Mouse (Mus musculus) liver, embryonic 14 days (tissue): ENCODE results near the gene Olfr372. TPM values are rescaled to one million over a fixed set of nuclear protein-coding genes. Genes with fewer than 3 reads are reported as not detected.

Source experiments
- polyA plus RNA-seq: library from polyadenylated mRNA; depleted of rRNA; stranded (reverse); fragments of >200 nt; gene quantifications from 2 replicates; pipeline ENCODE4 v1.2.3, GENCODE M21; 2012; rRNA removed

Gene Olfr372
- not detected in 2 replicates for polyA plus RNA-seq

GRCm38 (mm10) chr8:72040918-72041317, at the start of gene Olfr372:
Olfr372 (plus strand) TSS chr8:72041218.

GRCm38 (mm10) chr8:72009473-72009872, 31.5 kb upstream of the Olfr372 start, which contains the start of gene Cyp4f18:
Cyp4f18 (minus strand) TSS chr8:72009626.

DNA sequence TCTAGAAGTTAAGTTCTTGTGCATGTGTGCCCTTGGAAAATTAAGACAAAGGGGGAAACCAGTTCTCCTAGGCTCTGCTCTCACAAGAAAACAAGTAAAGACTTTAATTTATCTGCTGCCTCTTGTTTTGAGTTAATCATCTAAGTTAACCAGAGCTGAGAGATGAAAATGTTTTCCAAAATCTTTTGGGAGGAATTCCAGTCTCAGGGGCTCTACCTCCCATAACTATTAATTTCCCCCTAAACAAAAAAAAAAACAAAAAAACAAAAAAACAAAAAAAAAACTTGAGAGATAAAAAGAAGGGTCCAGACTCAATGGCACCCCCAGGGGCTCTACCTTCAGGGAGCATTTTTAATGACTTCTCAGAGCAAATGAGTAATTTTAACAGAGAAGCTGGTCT, 41.9 kb downstream of the Olfr372 start, which contains the start of gene Olfr373:
TSS of gene Olfr373 (plus strand) at position 301 of the 400 bp plus-strand sequence.

GRCm38 (mm10) chr8:72106740-72107139, 65.7 kb downstream of the Olfr372 start, which contains the start of gene Olfr374:
Olfr374 (plus strand) TSS chr8:72107040.

Other genes starting within 250 kb of the Olfr372 start
- 0.40 and 0.55 TPM in 2 replicates for gene Zfp709, start 159.2 kb upstream of the Olfr372 start, polyA plus RNA-seq
- 0.53 and 0.68 TPM in 2 replicates for gene Zfp882, start 132.6 kb upstream of the Olfr372 start, polyA plus RNA-seq
- 5.6 and 6.4 TPM in 2 replicates for gene Zfp617, start 132.6 kb upstream of the Olfr372 start, polyA plus RNA-seq
- 8.4 and 9.4 TPM in 2 replicates for gene Zfp961, start 90.2 kb upstream of the Olfr372 start, polyA plus RNA-seq
- 0.83 and 1.2 TPM in 2 replicates for gene Cyp4f18, start 31.6 kb upstream of the Olfr372 start, polyA plus RNA-seq
- gene Olfr373, start 42.0 kb downstream of the Olfr372 start, polyA plus RNA-seq = not detected in 2 replicates
- not detected in 2 replicates for gene Olfr374, start 65.8 kb downstream of the Olfr372 start, polyA plus RNA-seq
- 54.5 and 55.8 TPM in 2 replicates for gene Tpm4, start 93.8 kb downstream of the Olfr372 start, polyA plus RNA-seq
- gene Rab8a, start 120.0 kb downstream of the Olfr372 start, polyA plus RNA-seq = 59.8 and 60.7 TPM in 2 replicates
- 0.14 and 0.36 TPM in 2 replicates for gene Hsh2d, start 148.4 kb downstream of the Olfr372 start, polyA plus RNA-seq
- gene Cib3, start 171.6 kb downstream of the Olfr372 start, polyA plus RNA-seq = not detected in 2 replicates
- gene Gm11034, start 172.4 kb downstream of the Olfr372 start, polyA plus RNA-seq = not detected in 2 replicates
- 28.7 and 30.2 TPM in 2 replicates for gene Fam32a, start 178.5 kb downstream of the Olfr372 start, polyA plus RNA-seq
- gene Ap1m1, start 198.8 kb downstream of the Olfr372 start, polyA plus RNA-seq = 34.5 and 39.2 TPM in 2 replicates